Mouse (Mus musculus): ENCODE data around the gene Gabra5. TPM values are rescaled to one million over a fixed set of nuclear protein-coding genes. Genes with fewer than 3 reads are reported as not detected.
A peak's percentile ranks its signal among the peaks of the same experiment; 100 is the strongest.

Gene Gabra5
- polyA plus RNA-seq (2014; fragmentation: Nextera tagmentation; extraction: Ambion mirVana) = 0.07 TPM in 1 of 2 replicates, not detected in the other

- DNase-seq (peak; percentile 61), ATAC-seq (ENCODE audit: insufficient read depth) (peak; percentile 90)
- WGBS = under 1% methylated on average over 58 of the region's 59 CpGs
- Histone ChIP-seq H3K4me2 (peak within 1 kb of the TSS; percentile 58), H3K9me3 (ENCODE audit: low read depth, low read length) (no peaks in the 10 kb centered on the region), H3K27ac (ENCODE audit: low read depth) (no peak within 1 kb of the TSS), H3K36me3 (ENCODE audit: insufficient read depth) (no peaks in the 10 kb centered on the region), H3K27me3 (ENCODE audit: insufficient read depth, low read length) (peaks cover 52% of the 10 kb centered on the region), H3K4me3 (ENCODE audit: low read depth, low read length) (peak within 1 kb of the TSS; percentile 31), H3K9ac (no peak within 1 kb of the TSS), H3K4me1 (ENCODE audit: insufficient read depth) (no peaks in the 10 kb centered on the region)
- peak; percentile 43 for TF ChIP-seq CTCF (IDR thresholded peaks at IDR 0.05; ENCODE audit: low read depth)
These were observed at the start of gene Gabra5 for GRCm38 (mm10) chr7:57509681-57510141. Gene Gabra5, minus strand, starts transcription at chr7:57510059.

- peak; percentile 31 for DNase-seq
- Histone ChIP-seq H3K36me3 (ENCODE audit: insufficient read depth) (no peaks in the 10 kb centered on the region), H3K27ac (ENCODE audit: low read depth) (no peak overlapping the region), H3K9me3 (ENCODE audit: low read depth, low read length) (no peaks in the 10 kb centered on the region), H3K9ac (no peak overlapping the region), H3K27me3 (ENCODE audit: insufficient read depth, low read length) (no peaks in the 10 kb centered on the region), H3K4me3 (ENCODE audit: low read depth, low read length) (no peak overlapping the region), H3K4me1 (ENCODE audit: insufficient read depth) (no peaks in the 10 kb centered on the region), H3K4me2 (no peak overlapping the region)
- TF ChIP-seq CTCF (IDR thresholded peaks at IDR 0.05; ENCODE audit: low read depth) = peak; percentile 56
- WGBS = 17% methylated on average over 7 of the region's 7 CpGs
- no peak for ATAC-seq (ENCODE audit: insufficient read depth)
These were observed 28.7 kb upstream of the Gabra5 start for GRCm38 (mm10) chr7:57538565-57538964.

GRCm38 (mm10) chr7:57532676-57533075 is 22.8 kb upstream of the Gabra5 start:
- Histone ChIP-seq H3K36me3 (ENCODE audit: insufficient read depth) (no peaks in the 10 kb centered on the region), H3K4me1 (ENCODE audit: insufficient read depth) (no peaks in the 10 kb centered on the region), H3K4me2 (no peak overlapping the region), H3K9me3 (ENCODE audit: low read depth, low read length) (no peaks in the 10 kb centered on the region), H3K27me3 (ENCODE audit: insufficient read depth, low read length) (no peaks in the 10 kb centered on the region), H3K9ac (no peak overlapping the region), H3K4me3 (ENCODE audit: low read depth, low read length) (no peak overlapping the region), H3K27ac (ENCODE audit: low read depth) (no peak overlapping the region)
- ATAC-seq (ENCODE audit: insufficient read depth) (no peak), DNase-seq (no peak)
- 59% methylated on average over 10 of the region's 10 CpGs for WGBS
- no peak for TF ChIP-seq CTCF (IDR thresholded peaks at IDR 0.05; ENCODE audit: low read depth)

GRCm38 (mm10) chr7:57529954-57530353 is 20.1 kb upstream of the Gabra5 start:
- ATAC-seq (ENCODE audit: insufficient read depth) = no peak
- TF ChIP-seq CTCF (IDR thresholded peaks at IDR 0.05; ENCODE audit: low read depth) = no peak

GRCm38 (mm10) chr7:57529451-57529850 is 19.6 kb upstream of the Gabra5 start:
- H3K4me1 ChIP-seq (ENCODE audit: insufficient read depth) = no peaks in the 10 kb centered on the region
- H3K27ac ChIP-seq (ENCODE audit: low read depth) = no peak overlapping the region
- H3K9me3 ChIP-seq (ENCODE audit: low read depth, low read length) = no peaks in the 10 kb centered on the region
- no peaks in the 10 kb centered on the region for H3K36me3 ChIP-seq (ENCODE audit: insufficient read depth)
- DNase-seq (no peak), ATAC-seq (ENCODE audit: insufficient read depth) (no peak)
- no peak overlapping the region for H3K4me3 ChIP-seq (ENCODE audit: low read depth, low read length)
- H3K9ac ChIP-seq = no peak overlapping the region
- H3K27me3 ChIP-seq (ENCODE audit: insufficient read depth, low read length) = no peaks in the 10 kb centered on the region
- TF ChIP-seq CTCF (IDR thresholded peaks at IDR 0.05; ENCODE audit: low read depth) = no peak
- 80% methylated on average over 4 of the region's 4 CpGs for WGBS
- no peak overlapping the region for H3K4me2 ChIP-seq

More at GRCm38 (mm10) chr7:57529954-57530353, 20.1 kb upstream of the Gabra5 start:
- H3K4me3 ChIP-seq (ENCODE audit: low read depth, low read length) = no peak overlapping the region
- 91% methylated on average over 8 of the region's 8 CpGs for WGBS
- no peak for DNase-seq
- no peak overlapping the region for H3K4me2 ChIP-seq
- H3K9ac ChIP-seq = no peak overlapping the region
- H3K27ac ChIP-seq (ENCODE audit: low read depth) = no peak overlapping the region
- H3K4me1 ChIP-seq (ENCODE audit: insufficient read depth) = no peaks in the 10 kb centered on the region
- H3K36me3 ChIP-seq (ENCODE audit: insufficient read depth) = no peaks in the 10 kb centered on the region
- no peaks in the 10 kb centered on the region for H3K27me3 ChIP-seq (ENCODE audit: insufficient read depth, low read length)
- no peaks in the 10 kb centered on the region for H3K9me3 ChIP-seq (ENCODE audit: low read depth, low read length)

GRCm38 (mm10) chr7:57512955-57513354 is 3.1 kb upstream of the Gabra5 start:
- Histone ChIP-seq H3K9me3 (ENCODE audit: low read depth, low read length) (no peaks in the 10 kb centered on the region), H3K27ac (ENCODE audit: low read depth) (no peak overlapping the region), H3K9ac (no peak overlapping the region), H3K4me3 (ENCODE audit: low read depth, low read length) (no peak overlapping the region), H3K4me2 (no peak overlapping the region), H3K27me3 (ENCODE audit: insufficient read depth, low read length) (peaks cover 35% of the 10 kb centered on the region), H3K36me3 (ENCODE audit: insufficient read depth) (no peaks in the 10 kb centered on the region), H3K4me1 (ENCODE audit: insufficient read depth) (no peaks in the 10 kb centered on the region)
- 24% methylated on average over 3 of the region's 3 CpGs for WGBS
- peak; percentile 52 for DNase-seq
- no peak for ATAC-seq (ENCODE audit: insufficient read depth)
- TF ChIP-seq CTCF (IDR thresholded peaks at IDR 0.05; ENCODE audit: low read depth) = 0 out of 2 replicates have a peak, but pooled peaks have one; percentile 23

GRCm38 (mm10) chr7:57508860-57509632 is 813 bp downstream of the Gabra5 start:
- H3K9ac ChIP-seq = no peak overlapping the region
- H3K4me1 ChIP-seq (ENCODE audit: insufficient read depth) = no peaks in the 10 kb centered on the region
- no peaks in the 10 kb centered on the region for H3K9me3 ChIP-seq (ENCODE audit: low read depth, low read length)
- TF ChIP-seq CTCF (IDR thresholded peaks at IDR 0.05; ENCODE audit: low read depth) = no peak
- peak; percentile 66; the same call in 1 of the 2 replicates for ATAC-seq (ENCODE audit: insufficient read depth)
- no peaks in the 10 kb centered on the region for H3K36me3 ChIP-seq (ENCODE audit: insufficient read depth)
- DNase-seq = peak; percentile 4
- 2% methylated on average over 63 of the region's 72 CpGs for WGBS
- H3K4me3 ChIP-seq (ENCODE audit: low read depth, low read length) = peak overlapping the region; percentile 31
- H3K27ac ChIP-seq (ENCODE audit: low read depth) = no peak overlapping the region
- H3K27me3 ChIP-seq (ENCODE audit: insufficient read depth, low read length) = peaks cover 52% of the 10 kb centered on the region
- peak overlapping the region; percentile 58 for H3K4me2 ChIP-seq

Measured in lung, embryonic 14.5 days (tissue).